Mouse (Mus musculus) c-Kit-negative CD71-positive TER-119-positive erythroid progenitor cells, embryonic 14.5 days (primary cell): ENCODE measurements around the gene Unc80.

ENCODE experiments used
- DNase-seq: peaks from one replicate; pipeline ENCODE4 v3.0.0-alpha.2; 2013; ENCODE audit warnings: low read depth, low spot score

Gene Unc80

GRCm38 (mm10) chr1:66704523-66704922 is 236.4 kb downstream of the Unc80 start:
- no peak for DNase-seq

DNA sequence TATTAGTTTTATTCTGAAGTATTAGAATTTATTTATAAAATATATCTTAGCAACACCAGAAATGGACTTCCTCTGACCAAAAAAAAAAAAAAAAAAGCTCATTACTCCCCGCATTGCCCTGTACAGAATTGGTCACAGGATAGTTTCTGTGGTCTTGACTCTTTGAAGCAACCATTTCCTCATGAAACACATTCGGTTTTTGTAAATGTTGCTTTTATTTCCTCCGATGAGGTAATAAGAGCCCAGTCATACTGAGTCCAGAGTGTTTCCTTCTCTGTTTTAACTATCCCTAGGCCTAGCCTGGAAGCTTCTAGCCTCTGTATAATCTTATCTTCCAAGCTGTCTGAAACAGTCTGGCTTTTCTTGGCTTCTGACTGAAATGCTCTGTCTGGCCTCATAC is 244.7 kb downstream of the Unc80 start:
- DNase-seq: no peak

- DNase-seq: no peak
Observed at GRCm38 (mm10) chr1:66730581-66730980, 262.4 kb downstream of the Unc80 start.
